ENCODE assay signal across 11 mouse cellular contexts in genomic region chr11:23140429-23141099, GRCm38 (mm10).
DNase-seq lines count a peak whose midpoint lies in the region; ATAC-seq and TF ChIP-seq lines count a peak whose summit lies in the region.
"Had no signal": no experiment of that assay in that cellular context is flagged by ENCODE, and none has a peak within 500 bp of the region (broad histone marks: within the 10 kb centered on the region; RNA-seq: fewer than 3 reads in every experiment).

No protein-coding gene starts in this region.

- 33% methylated on average over 6 of the region's 6 CpGs for WGBS in liver, adult 2 months
- 35% methylated on average over 6 of the region's 6 CpGs for WGBS in hindbrain, embryonic 14.5 days

- no peaks in the 10 kb centered on the region for H3K9me3 ChIP-seq in hindbrain, embryonic 14.5 days (ENCODE audit: control insufficient read depth, low read length)
- H3K9me3 ChIP-seq: liver, embryonic 13.5 days had no signal

- H3K79me2 ChIP-seq in liver, adult 2 months (ENCODE audit: control insufficient read depth, insufficient read depth, low read length) = no peaks in the 10 kb centered on the region

- peak overlapping the region; percentile 79 for H3K27ac ChIP-seq in liver, adult 2 months (replicated peaks; ENCODE audit: insufficient read depth, low read depth, low read length)
- H3K27ac ChIP-seq in hindbrain, embryonic 14.5 days = no peak overlapping the region
- H3K27ac ChIP-seq: liver, embryonic 13.5 days had no signal

- no peak overlapping the region; the same call in 1 of the 2 replicates for H3K4me3 ChIP-seq in liver, adult 2 months (ENCODE audit: insufficient read depth, low read depth, low read length)
- no peak overlapping the region for H3K4me3 ChIP-seq in hindbrain, embryonic 14.5 days (replicated peaks; ENCODE audit: low read length)
- H3K4me3 ChIP-seq: liver, embryonic 13.5 days had no signal

- H3K27me3 ChIP-seq in liver, adult 2 months (ENCODE audit: control insufficient read depth, insufficient read depth, low read length) = no peaks in the 10 kb centered on the region
- no peaks in the 10 kb centered on the region for H3K27me3 ChIP-seq in hindbrain, embryonic 14.5 days (ENCODE audit: control insufficient read depth, insufficient read depth, low read length)
- H3K27me3 ChIP-seq: liver, embryonic 13.5 days had no signal

- H3K4me2 ChIP-seq in hindbrain, embryonic 14.5 days (replicated peaks) = no peak overlapping the region
- H3K4me2 ChIP-seq: liver, embryonic 13.5 days had no signal

- no peak for TF ChIP-seq CTCF in liver, adult 2 months (IDR thresholded peaks at IDR 0.05; ENCODE audit: low read depth, low read length)

- peak; percentile 89 for DNase-seq in liver, adult 2 months (ENCODE audit: extremely low read depth, low read depth, low spot score)
- no peak for DNase-seq in liver
- peak; percentile 18 for DNase-seq in fibroblast of lung, adult 2 months (ENCODE audit: low read depth)
- peak; percentile 70 for DNase-seq in hindbrain, embryonic 14.5 days (ENCODE audit: low spot score)
- peak; percentile 92 for DNase-seq in retina, postnatal 1 day
- no peak for DNase-seq in left cerebral cortex, adult 18-20 months (ENCODE audit: low spot score in 2 of 2)
- DNase-seq in cerebellum, postnatal 36 days = no peak
- DNase-seq: kidney, postnatal 10 days; liver, embryonic 13.5 days; thymus, adult 18-20 months had no signal

- peak; percentile 85 for ATAC-seq in hindbrain, embryonic 14.5 days (ENCODE audit: low FRiP score)
- ATAC-seq: Patski had no signal

- H3K9ac ChIP-seq in liver, adult 2 months (ENCODE audit: low read depth, low read length) = peak overlapping the region; percentile 83
- no peak overlapping the region for H3K9ac ChIP-seq in hindbrain, embryonic 14.5 days
- H3K9ac ChIP-seq: liver, embryonic 13.5 days had no signal

- H3K4me1 ChIP-seq in liver, adult 2 months (ENCODE audit: control insufficient read depth, insufficient read depth, low read length) = peaks cover 9% of the 10 kb centered on the region; the same call in 1 of the 2 replicates
- peaks cover 6% of the 10 kb centered on the region; the same call in 1 of the 2 replicates for H3K4me1 ChIP-seq in hindbrain, embryonic 14.5 days (replicated peaks; ENCODE audit: control insufficient read depth, insufficient read depth, low read length)
- H3K4me1 ChIP-seq: liver, embryonic 13.5 days had no signal

- no peaks in the 10 kb centered on the region for H3K36me3 ChIP-seq in liver, adult 2 months (ENCODE audit: control insufficient read depth, insufficient read depth, low read length)
- H3K36me3 ChIP-seq in hindbrain, embryonic 14.5 days (replicated peaks; ENCODE audit: control insufficient read depth, insufficient read depth) = no peaks in the 10 kb centered on the region
- H3K36me3 ChIP-seq: liver, embryonic 13.5 days had no signal

- no peak for TF ChIP-seq POLR2A in liver, adult 2 months (IDR thresholded peaks at IDR 0.05; ENCODE audit: extremely low read depth, insufficient read depth, low read length)

Comparison
In these comparisons a context has a peak if more than half of its experiments do, and no peak if none do; other contexts are left out.
1. DNase-seq: peak in liver, adult 2 months (single experiment), fibroblast of lung, adult 2 months (single experiment), hindbrain, embryonic 14.5 days (single experiment) and retina, postnatal 1 day (single experiment); none in liver (single experiment), left cerebral cortex, adult 18-20 months (0 of 2) and cerebellum, postnatal 36 days (0 of 2).